Mouse (Mus musculus) layer of hippocampus, adult 11-12 months (tissue): ENCODE measurements at regions not wholly inside any gene's neighbourhood (a gene's known extent, or its start where the extent isn't known, plus 50 kb on each side); places are given as distances from the start of the nearest gene placed in this dataset.

Experiments used
- DNase-seq: peaks from one replicate; pipeline ENCODE4 v3.0.0; 2022; ENCODE audit warnings: low spot score

GRCm38 (mm10) chr10:117997796-117998195 is 143.8 kb upstream of the Mdm1 start:
- no peak for DNase-seq

- DNase-seq, result no peak
Observed at GRCm38 (mm10) chr10:118000591-118000990, 141.0 kb upstream of the Mdm1 start.

GRCm38 (mm10) chr10:118001501-118001900 is 140.1 kb upstream of the Mdm1 start:
- DNase-seq, result no peak

GRCm38 (mm10) chr10:118001971-118002370 is 139.6 kb upstream of the Mdm1 start:
- no peak for DNase-seq

GRCm38 (mm10) chr10:118002559-118002958 is 139.1 kb upstream of the Mdm1 start:
- DNase-seq, result peak; percentile 0

GRCm38 (mm10) chr10:118003179-118003578 is 138.4 kb upstream of the Mdm1 start:
- DNase-seq, result peak; percentile 1

- DNase-seq, result peak; percentile 2
Observed at GRCm38 (mm10) chr10:118003739-118004361, 137.8 kb upstream of the Mdm1 start.

- DNase-seq, result peak; percentile 0
Observed at GRCm38 (mm10) chr10:118004362-118004958, 137.2 kb upstream of the Mdm1 start.

- DNase-seq, result peak; percentile 0
Observed at GRCm38 (mm10) chr10:118006827-118007550, 134.6 kb upstream of the Mdm1 start.

- no peak for DNase-seq
Observed at GRCm38 (mm10) chr10:118007846-118008245, 133.8 kb upstream of the Mdm1 start.

GRCm38 (mm10) chr10:118011687-118012567 is 129.7 kb upstream of the Mdm1 start:
- peak; percentile 3 for DNase-seq

- DNase-seq, result no peak
Observed at GRCm38 (mm10) chr10:118028831-118029230, 112.8 kb upstream of the Mdm1 start.

GRCm38 (mm10) chr10:118034401-118034800 is 107.2 kb upstream of the Mdm1 start:
- DNase-seq, result no peak

- no peak for DNase-seq
Observed at GRCm38 (mm10) chr10:118035035-118035434, 106.6 kb upstream of the Mdm1 start.

- no peak for DNase-seq
Observed at GRCm38 (mm10) chr10:118038465-118038864, 103.1 kb upstream of the Mdm1 start.

- DNase-seq, result no peak
Observed at GRCm38 (mm10) chr10:118039056-118039455, 102.6 kb upstream of the Mdm1 start.

- DNase-seq, result no peak
Observed at GRCm38 (mm10) chr10:118041068-118041467, 100.5 kb upstream of the Mdm1 start.

GRCm38 (mm10) chr10:118043761-118044160 is 97.8 kb upstream of the Mdm1 start:
- DNase-seq, result peak; percentile 20

- no peak for DNase-seq
Observed at GRCm38 (mm10) chr10:118044840-118045239, 96.8 kb upstream of the Mdm1 start.

- DNase-seq, result no peak
Observed at GRCm38 (mm10) chr10:118045427-118045826, 96.2 kb upstream of the Mdm1 start.

GRCm38 (mm10) chr10:118046328-118046727 is 95.3 kb upstream of the Mdm1 start:
- no peak for DNase-seq

GRCm38 (mm10) chr10:118046831-118047230 is 94.8 kb upstream of the Mdm1 start:
- DNase-seq, result no peak
